Mouse (Mus musculus) embryonic facial prominence, embryonic 10.5 days (tissue): ENCODE measurements at regions not wholly inside any gene's neighbourhood (a gene's known extent, or its start where the extent isn't known, plus 50 kb on each side); places are given as distances from the start of the nearest gene placed in this dataset.

Experiments used
- DNase-seq: peaks from one replicate; pipeline ENCODE4 v3.0.0-alpha.2; 2017; ENCODE audit warnings: low spot score
- H3K27ac ChIP-seq: fragments of 300-500 bp; sonication (generic); replicated peaks from 2 replicates; pipeline ENCODE4 v1.5.1; 2016; ENCODE audit warnings: mild to moderate bottlenecking
- H3K27me3 ChIP-seq: fragments of 300-500 bp; sonication (generic); replicated peaks from 2 replicates; pipeline ENCODE4 v1.6.1; 2016; ENCODE audit warnings: low read depth, mild to moderate bottlenecking; ENCODE audit not compliant: poor library complexity, severe bottlenecking
- H3K36me3 ChIP-seq: fragments of 300-500 bp; sonication (generic); replicated peaks from 2 replicates; pipeline ENCODE4 v1.6.1; 2016; ENCODE audit warnings: mild to moderate bottlenecking, moderate library complexity
- H3K4me1 ChIP-seq: fragments of 300-500 bp; sonication (generic); 2 replicates; pipeline ENCODE4 v1.6.1; 2016
- H3K4me3 ChIP-seq: fragments of 300-500 bp; sonication (generic); 2 replicates; pipeline ENCODE4 v1.5.1; 2016; ENCODE audit warnings: mild to moderate bottlenecking, moderate library complexity
- H3K9me3 ChIP-seq: fragments of 300-500 bp; sonication (generic); 2 replicates; pipeline ENCODE4 v1.6.1; 2016; ENCODE audit warnings: mild to moderate bottlenecking
- WGBS: fragments of 180-500 bp; shearing (Covaris S2); methylation state at CpG from one replicate; pipeline ENCODE4 v1.1.7; 2016; 5-methylcytosine and 5-hydroxymethylcytosine counted together

GRCm38 (mm10) chr1:121249081-121249480 is 83.3 kb downstream of the Insig2 start:
- Histone ChIP-seq H3K36me3 (no peaks in the 10 kb centered on the region), H3K27me3 (no peaks in the 10 kb centered on the region), H3K9me3 (no peaks in the 10 kb centered on the region), H3K4me3 (no peak overlapping the region), H3K27ac (no peak overlapping the region), H3K4me1 (no peaks in the 10 kb centered on the region)
- no peak for DNase-seq
- 58% methylated on average over 1 of the region's 1 CpGs for WGBS

DNA sequence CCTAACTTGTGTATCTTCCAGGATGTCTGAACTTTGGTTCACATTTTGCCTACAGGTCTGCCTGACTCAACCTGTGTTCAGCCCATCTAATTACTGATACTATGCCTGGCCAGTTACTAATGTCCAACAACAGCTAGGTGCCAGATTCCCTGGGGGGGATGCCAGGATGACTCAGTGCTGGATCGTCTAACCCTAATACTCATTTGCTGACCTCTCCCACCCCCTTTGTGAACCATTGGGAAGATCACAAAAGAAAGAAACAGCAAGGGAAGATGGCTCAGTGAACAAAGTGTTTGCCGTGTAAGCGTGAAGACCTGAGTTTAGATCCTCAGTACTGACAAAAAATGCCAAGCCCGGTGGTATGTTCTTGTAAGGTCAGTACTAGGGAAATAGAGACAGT is 81.7 kb downstream of the Insig2 start:
- H3K36me3 ChIP-seq = no peaks in the 10 kb centered on the region
- H3K9me3 ChIP-seq = no peaks in the 10 kb centered on the region
- WGBS = 85% methylated on average over 4 of the region's 4 CpGs
- H3K27me3 ChIP-seq = no peaks in the 10 kb centered on the region
- H3K4me1 ChIP-seq = no peaks in the 10 kb centered on the region
- H3K27ac ChIP-seq = no peak overlapping the region
- H3K4me3 ChIP-seq = no peak overlapping the region
- no peak for DNase-seq

GRCm38 (mm10) chr1:121252056-121252455 is 80.3 kb downstream of the Insig2 start:
- no peak for DNase-seq
- 87% methylated on average over 7 of the region's 7 CpGs for WGBS
- Histone ChIP-seq H3K36me3 (no peaks in the 10 kb centered on the region), H3K9me3 (no peaks in the 10 kb centered on the region), H3K4me3 (no peak overlapping the region), H3K27ac (no peak overlapping the region), H3K27me3 (no peaks in the 10 kb centered on the region), H3K4me1 (no peaks in the 10 kb centered on the region)

DNA sequence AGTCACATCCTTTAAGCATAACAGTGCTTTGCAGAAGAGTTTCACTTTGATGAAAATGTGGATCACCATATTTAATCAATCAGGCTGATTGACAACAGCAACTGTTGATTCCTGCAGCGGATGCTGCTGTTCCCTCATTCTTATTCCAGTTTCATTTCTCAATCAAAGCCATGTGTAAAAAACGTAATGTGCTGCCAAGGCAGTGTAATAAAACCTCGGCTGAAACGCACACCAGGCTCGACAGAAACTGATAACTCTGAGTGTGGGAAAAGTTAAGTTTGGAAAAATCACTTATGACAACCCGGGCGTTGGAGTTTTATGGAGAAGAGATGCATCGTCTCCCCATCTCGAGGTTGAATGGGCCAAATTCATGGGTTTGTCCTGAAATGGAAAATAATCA is 78.2 kb downstream of the Insig2 start:
- Histone ChIP-seq H3K9me3 (no peaks in the 10 kb centered on the region), H3K4me1 (no peaks in the 10 kb centered on the region), H3K4me3 (no peak overlapping the region), H3K36me3 (no peaks in the 10 kb centered on the region), H3K27me3 (no peaks in the 10 kb centered on the region), H3K27ac (no peak overlapping the region)
- WGBS = 75% methylated on average over 9 of the region's 9 CpGs
- DNase-seq = no peak
